Mouse (Mus musculus): ENCODE measurements around the gene Dnajc28. TPM values are rescaled to one million over a fixed set of nuclear protein-coding genes. Genes with fewer than 3 reads are reported as not detected.

Gene Dnajc28
- polyA plus RNA-seq, 1 experiment from 2014 or later = 4.1 TPM

Other genes starting within 250 kb of the Dnajc28 start
- 50.8 and 51.3 TPM in 2 replicates for gene Ifnar2, start 246.2 kb downstream of the Dnajc28 start, polyA plus RNA-seq (2014; fragmentation: Nextera tagmentation; extraction: Ambion mirVana)
- not detected in 2 replicates for gene Gm21970, start 227.3 kb downstream of the Dnajc28 start, polyA plus RNA-seq (2014; fragmentation: Nextera tagmentation; extraction: Ambion mirVana)
- gene Il10rb, start 212.9 kb downstream of the Dnajc28 start, polyA plus RNA-seq (2014; fragmentation: Nextera tagmentation; extraction: Ambion mirVana) = 33.0 and 34.1 TPM in 2 replicates
- gene Ifnar1, start 133.8 kb downstream of the Dnajc28 start, polyA plus RNA-seq (2014; fragmentation: Nextera tagmentation; extraction: Ambion mirVana) = 61.7 and 63.9 TPM in 2 replicates
- gene Ifngr2, start 72.0 kb downstream of the Dnajc28 start, polyA plus RNA-seq (2014; fragmentation: Nextera tagmentation; extraction: Ambion mirVana) = 44.0 and 51.8 TPM in 2 replicates
- gene Tmem50b, start 21.2 kb downstream of the Dnajc28 start, polyA plus RNA-seq (2014; fragmentation: Nextera tagmentation; extraction: Ambion mirVana) = 29.7 and 33.3 TPM in 2 replicates
- gene Gart, start 27.9 kb upstream of the Dnajc28 start, polyA plus RNA-seq (2014; fragmentation: Nextera tagmentation; extraction: Ambion mirVana) = 95.8 and 114 TPM in 2 replicates
- 181 and 182 TPM in 2 replicates for gene Son, start 28.5 kb upstream of the Dnajc28 start, polyA plus RNA-seq (2014; fragmentation: Nextera tagmentation; extraction: Ambion mirVana)
- 22.9 and 26.2 TPM in 2 replicates for gene Donson, start 69.7 kb upstream of the Dnajc28 start, polyA plus RNA-seq (2014; fragmentation: Nextera tagmentation; extraction: Ambion mirVana)
- 82.1 and 88.9 TPM in 2 replicates for gene Cryzl1, start 109.9 kb upstream of the Dnajc28 start, polyA plus RNA-seq (2014; fragmentation: Nextera tagmentation; extraction: Ambion mirVana)
- 25.1 and 26.4 TPM in 2 replicates for gene Itsn1, start 110.3 kb upstream of the Dnajc28 start, polyA plus RNA-seq (2014; fragmentation: Nextera tagmentation; extraction: Ambion mirVana)